Mouse (Mus musculus) layer of hippocampus, adult 9-11 months (tissue): ENCODE measurements around the gene Rbbp4.

Experiments used
- DNase-seq: peaks from one replicate; pipeline ENCODE4 v3.0.0; 2022

Gene Rbbp4

GRCm38 (mm10) chr4:129351111-129351510, 15.9 kb upstream of the Rbbp4 start:
- peak; percentile 73 for DNase-seq

DNA sequence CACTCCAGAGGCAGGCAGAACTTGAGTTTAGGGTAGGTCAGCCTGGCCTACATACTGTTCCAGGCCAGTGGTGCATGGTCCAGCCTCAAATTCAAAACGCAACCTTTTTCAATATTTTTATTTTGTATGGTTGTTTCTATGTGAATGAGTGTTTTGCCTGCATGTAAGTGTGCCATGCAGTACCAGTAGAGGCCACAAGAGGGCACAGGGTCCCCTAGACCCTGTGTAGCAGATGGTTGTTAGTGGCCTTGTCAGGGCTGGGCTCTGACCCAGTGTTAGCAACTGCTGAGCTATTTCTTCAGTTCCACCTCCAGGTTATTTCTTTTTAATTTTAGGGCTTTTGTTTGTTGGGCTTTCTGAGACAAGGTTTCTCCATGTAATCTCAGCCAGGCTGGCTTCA, 15.5 kb upstream of the Rbbp4 start:
- DNase-seq = peak; percentile 37

DNA sequence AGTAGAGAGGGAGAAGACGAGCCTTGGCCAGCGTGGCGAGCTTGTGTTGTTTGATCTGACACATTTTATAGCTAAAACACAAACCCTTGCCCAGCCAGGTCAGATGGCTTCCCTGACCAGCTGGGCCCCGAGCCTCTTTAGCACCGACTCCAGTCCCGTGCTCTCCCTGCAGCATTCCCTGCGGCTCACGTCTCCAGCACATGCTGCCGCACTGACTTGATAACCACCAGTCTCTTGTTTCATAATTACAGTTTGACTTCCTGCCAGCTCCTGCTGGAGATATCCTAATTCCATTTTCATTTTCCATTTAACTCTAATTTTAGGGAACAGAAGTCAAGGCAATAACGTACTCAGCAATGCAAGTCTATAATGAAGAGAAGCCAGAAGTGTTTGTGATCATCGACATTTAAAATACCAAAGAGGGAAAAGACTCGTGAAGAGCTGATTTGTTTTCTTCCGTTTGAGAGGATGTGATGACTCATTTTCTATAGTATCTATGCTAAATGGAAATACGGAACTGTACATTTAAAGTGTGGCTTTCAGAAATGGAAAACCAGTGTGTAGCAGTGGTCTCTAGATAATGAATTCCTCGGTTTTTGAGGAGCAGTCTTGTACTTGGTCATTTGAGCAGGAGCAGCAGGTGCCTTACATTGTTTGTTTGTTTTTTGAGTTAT, 11.4 kb upstream of the Rbbp4 start:
- peak; percentile 62 for DNase-seq

DNA sequence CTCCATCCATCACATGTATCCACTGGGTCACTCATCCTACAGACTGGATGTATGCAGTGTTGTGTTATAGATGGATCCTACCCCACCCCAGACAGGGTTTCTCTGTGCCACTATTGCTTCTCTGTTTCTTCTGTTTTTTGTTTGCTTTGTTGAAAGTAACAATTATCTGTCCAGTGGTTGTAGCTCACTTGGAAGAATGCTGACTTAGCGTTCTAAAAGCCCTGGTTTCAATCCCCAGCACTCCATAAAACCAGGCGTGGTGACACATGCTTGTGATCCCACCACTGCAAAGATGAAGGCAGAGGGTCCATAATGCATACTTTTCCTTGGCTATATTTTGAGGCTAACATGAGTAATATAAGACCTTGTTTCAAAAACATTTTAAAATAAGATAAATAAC, 7.5 kb upstream of the Rbbp4 start:
- DNase-seq = no peak

- DNase-seq = no peak
Observed at GRCm38 (mm10) chr4:129341888-129342287, 6.7 kb upstream of the Rbbp4 start.

DNA sequence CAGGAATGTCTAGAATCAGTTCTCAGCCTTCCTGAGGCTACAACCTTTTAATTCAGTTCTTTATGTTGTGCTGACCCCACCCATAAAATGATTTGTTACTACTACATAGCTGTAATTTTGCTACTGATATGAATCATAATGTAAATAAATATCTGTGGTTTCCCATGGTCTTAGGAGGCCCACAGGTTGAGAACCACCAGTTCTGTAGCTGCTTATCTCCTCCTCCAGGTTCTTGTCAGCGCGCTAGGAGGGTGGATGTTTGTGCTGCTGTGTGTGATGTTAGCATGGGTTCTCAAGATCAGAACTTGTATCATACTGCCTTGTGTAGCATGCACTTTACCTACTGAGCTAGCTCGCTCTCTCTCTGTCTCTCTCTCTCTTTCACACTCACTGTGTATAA, 4.6 kb upstream of the Rbbp4 start:
- no peak for DNase-seq

DNA sequence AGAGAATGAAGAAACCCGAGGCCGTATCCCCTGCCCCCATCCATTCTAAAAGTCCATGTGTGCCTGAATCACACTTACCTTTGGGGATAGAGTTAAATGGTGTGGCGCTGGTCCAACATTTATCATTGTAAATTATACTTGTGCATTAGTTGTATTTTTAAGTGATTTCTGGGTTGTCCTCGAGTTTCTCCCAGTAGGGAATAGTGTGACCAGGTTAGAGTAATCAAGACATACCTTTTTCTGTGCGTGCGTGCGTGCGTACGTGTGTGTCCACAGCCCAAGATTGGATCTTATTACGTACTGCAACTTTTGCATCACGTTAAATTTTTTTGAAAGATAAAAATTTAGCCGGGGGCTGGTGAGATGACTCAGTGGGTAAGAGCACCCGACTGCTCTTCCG, 1.1 kb upstream of the Rbbp4 start:
- DNase-seq = no peak

- peak; percentile 27 for DNase-seq
Observed at GRCm38 (mm10) chr4:129334677-129335215, 424 bp downstream of the Rbbp4 start.

DNA sequence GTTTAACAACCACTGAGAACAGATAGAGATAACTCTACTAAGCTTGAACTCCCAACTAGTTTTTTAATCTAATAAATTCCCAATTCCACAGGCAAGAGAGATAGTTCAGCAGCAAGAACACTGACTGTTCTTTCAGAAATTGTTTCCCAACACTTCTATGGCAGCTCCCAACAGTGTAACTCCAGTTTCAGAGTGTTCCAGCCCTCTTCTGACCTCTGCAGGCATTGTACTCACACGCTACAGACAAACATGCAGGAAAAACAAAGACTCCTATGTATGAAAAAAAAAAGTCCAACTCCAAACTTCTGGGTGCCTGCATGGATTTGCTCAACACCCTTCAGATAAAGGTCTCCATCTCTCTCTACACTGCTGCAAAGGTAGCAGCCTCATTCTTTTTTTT, 2.3 kb downstream of the Rbbp4 start:
- DNase-seq = no peak

GRCm38 (mm10) chr4:129326191-129326590, 9.0 kb downstream of the Rbbp4 start:
- no peak for DNase-seq

- DNase-seq = no peak
Observed at GRCm38 (mm10) chr4:129324756-129325155, 10.4 kb downstream of the Rbbp4 start.

GRCm38 (mm10) chr4:129323491-129323890, 11.7 kb downstream of the Rbbp4 start:
- no peak for DNase-seq

DNA sequence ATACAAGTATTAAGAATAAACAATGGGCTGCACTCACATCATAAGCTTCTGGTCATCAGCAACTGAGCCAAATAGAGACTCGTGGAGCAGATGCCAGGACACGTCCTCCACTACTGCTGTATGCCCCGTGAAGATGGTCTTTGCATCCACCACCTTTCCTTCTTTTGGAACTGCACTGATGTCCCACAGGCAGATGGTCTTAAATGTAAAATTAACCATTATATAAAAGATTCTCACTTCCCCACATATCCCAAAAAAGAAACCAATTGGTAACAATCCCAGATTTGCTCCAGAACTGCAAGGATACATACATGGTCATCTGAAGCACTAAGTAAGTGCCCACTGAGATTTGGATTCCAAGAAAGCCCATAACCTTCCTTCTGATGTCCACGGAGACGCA, 13.1 kb downstream of the Rbbp4 start:
- no peak for DNase-seq

- DNase-seq = no peak
Observed at GRCm38 (mm10) chr4:129320876-129321275, 14.3 kb downstream of the Rbbp4 start.

- no peak for DNase-seq
Observed at GRCm38 (mm10) chr4:129313886-129314285, 21.3 kb downstream of the Rbbp4 start.

GRCm38 (mm10) chr4:129307936-129308335, 27.2 kb downstream of the Rbbp4 start:
- DNase-seq = no peak

DNA sequence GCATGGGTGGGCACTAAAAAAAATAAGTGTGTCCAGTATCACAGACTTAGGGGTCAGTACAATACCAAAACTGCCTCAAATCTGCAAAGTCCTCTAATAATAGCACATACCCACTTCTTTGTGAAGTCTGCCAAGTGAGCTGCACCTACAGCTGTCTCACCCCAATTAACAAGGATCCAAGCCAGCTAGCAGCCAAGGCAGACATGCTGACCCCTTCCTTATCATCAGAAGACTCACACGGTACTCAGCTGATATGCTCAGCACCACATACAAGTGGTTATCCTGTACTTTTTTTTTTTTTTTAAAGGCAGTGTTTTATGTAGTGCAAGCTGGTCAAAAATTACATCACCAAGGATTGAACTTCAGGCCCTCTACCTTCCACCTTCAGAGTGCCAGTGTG, 30.9 kb downstream of the Rbbp4 start:
- DNase-seq = no peak

GRCm38 (mm10) chr4:129303816-129304215, 31.4 kb downstream of the Rbbp4 start:
- DNase-seq = no peak

DNA sequence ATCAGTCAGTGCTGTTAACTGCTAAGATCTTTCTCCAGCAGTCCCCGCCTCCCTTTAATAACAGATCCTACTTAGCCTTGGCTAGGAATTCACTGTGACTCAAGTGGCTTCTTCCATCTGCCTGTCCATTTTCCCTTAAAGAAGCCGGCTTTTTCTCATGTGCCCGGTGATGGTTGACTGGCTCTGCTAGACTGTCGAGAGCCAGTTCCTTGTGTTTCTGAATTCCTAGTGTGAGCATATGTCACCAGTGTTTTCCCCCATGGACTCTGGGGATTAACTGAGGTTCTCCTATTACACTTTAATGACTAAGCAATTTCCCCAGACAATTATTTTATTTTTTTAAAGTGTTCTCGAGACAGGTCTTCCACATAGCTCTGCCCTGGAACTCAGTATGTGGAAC, 31.8 kb downstream of the Rbbp4 start:
- no peak for DNase-seq

- no peak for DNase-seq
Observed at GRCm38 (mm10) chr4:129299121-129299520, 36.0 kb downstream of the Rbbp4 start.

DNA sequence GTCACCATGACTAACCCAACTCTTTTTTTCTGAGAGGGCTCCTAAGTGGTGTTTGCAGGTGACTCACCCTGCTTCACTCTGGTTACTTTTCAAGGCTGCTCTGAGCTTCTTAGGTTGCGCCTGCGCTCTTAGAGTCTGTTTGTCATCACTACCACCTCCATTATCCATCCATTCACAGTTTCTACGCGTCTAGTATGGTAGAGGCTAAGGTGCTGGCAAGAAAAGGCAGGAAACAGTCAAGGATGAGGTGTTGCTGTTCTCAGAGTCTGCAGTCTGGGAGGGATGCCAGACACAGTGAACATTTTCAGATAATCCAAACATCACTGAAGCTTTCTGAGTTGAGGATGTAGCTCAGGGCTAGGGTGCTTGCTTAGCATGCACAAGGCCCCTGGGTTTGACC, 37.4 kb downstream of the Rbbp4 start:
- DNase-seq = no peak

- DNase-seq = no peak
Observed at GRCm38 (mm10) chr4:129296066-129296465, 39.1 kb downstream of the Rbbp4 start.

- DNase-seq = no peak
Observed at GRCm38 (mm10) chr4:129295188-129295587, 40.0 kb downstream of the Rbbp4 start.

DNA sequence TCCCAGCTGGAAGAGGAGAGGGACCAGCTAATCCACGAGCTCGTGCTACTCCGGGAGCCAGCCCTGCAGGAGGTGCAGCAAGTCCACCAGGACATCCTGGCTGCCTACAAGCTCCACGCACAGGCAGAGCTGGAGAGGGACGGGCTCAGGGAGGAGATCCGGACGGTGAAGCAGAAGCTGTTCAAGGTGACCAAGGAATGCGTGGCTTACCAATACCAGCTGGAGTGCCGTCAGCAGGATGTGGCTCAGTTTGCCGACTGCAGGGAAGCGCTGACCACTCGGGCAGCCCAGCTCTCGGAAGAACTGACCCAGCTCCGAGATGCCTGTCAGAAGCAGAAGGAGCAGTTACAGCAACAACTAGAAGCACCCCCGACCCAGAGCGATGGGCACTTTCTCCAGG, 41.5 kb downstream of the Rbbp4 start:
- no peak for DNase-seq

DNA sequence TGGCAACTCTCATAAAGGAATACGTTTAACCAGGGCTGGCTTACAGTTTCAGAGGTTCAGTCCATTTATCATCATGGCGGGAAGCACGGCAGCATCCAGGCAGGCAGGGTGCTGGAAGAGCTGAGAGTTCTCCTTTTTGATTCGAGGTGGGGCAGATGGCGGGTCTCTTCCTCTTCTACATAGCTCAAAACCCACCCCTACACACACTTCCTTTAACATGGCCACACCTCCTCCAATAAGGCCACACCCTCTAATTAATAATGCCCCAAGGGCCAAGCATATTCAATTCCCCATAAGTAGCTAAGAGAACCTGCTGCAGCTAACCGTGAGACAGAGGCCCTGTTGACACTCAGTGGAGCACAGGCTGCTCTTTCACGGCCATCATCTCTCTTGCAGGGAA, 42.3 kb downstream of the Rbbp4 start:
- DNase-seq = no peak
